Mouse (Mus musculus) cerebral cortex, adult 2 months (tissue): Measurements from ENCODE around the gene Rab5a.

Experiments used
- WGBS: fragments of 180-500 bp; shearing (Covaris S2); methylation state at CpG from one replicate; pipeline ENCODE4 v1.1.7; 2018; 5-methylcytosine and 5-hydroxymethylcytosine counted together

Gene Rab5a

GRCm38 (mm10) chr17:53551306-53552299 is 72.6 kb downstream of the Rab5a start:
- WGBS: 61% methylated on average over 8 of the region's 8 CpGs

- 70% methylated on average over 4 of the region's 4 CpGs for WGBS
Observed at GRCm38 (mm10) chr17:53554088-53554487, 75.1 kb downstream of the Rab5a start.

- WGBS: 89% methylated on average over 3 of the region's 3 CpGs
Observed at GRCm38 (mm10) chr17:53554813-53555212, 75.8 kb downstream of the Rab5a start.
